Mouse (Mus musculus) CD4-positive helper T cell, adult 2 months (primary cell): ENCODE measurements around the gene Oxa1l.

Source experiments
- DNase-seq: peaks from one replicate; pipeline ENCODE4 v3.0.0-alpha.2; 2012; ENCODE audit warnings: low read depth, missing footprints, low spot score

The Oxa1l gene

DNA sequence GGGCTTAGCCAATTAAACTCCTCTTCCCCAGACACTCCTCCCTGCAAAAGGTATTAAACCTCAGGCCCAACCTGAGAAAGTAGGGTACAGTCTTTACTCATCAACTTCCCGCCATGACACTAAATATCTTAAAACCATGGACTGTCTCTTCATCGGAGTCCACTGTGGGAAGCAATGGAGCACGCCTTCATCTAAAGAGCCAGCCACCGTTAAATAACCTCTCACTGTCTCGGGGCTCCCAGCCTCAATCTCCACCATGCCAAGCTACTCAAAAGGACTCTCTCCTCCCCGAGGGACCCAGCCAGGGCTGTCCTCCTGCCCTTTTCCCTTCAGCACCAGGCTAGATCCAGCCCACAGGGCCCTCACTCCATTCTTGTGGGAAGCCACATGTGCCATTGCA, 10.0 kb downstream of the Oxa1l start:
- no peak for DNase-seq

- DNase-seq: no peak
Observed at GRCm38 (mm10) chr14:54371460-54371859, 10.8 kb downstream of the Oxa1l start.

GRCm38 (mm10) chr14:54372923-54373322, 12.3 kb downstream of the Oxa1l start:
- DNase-seq: no peak

DNA sequence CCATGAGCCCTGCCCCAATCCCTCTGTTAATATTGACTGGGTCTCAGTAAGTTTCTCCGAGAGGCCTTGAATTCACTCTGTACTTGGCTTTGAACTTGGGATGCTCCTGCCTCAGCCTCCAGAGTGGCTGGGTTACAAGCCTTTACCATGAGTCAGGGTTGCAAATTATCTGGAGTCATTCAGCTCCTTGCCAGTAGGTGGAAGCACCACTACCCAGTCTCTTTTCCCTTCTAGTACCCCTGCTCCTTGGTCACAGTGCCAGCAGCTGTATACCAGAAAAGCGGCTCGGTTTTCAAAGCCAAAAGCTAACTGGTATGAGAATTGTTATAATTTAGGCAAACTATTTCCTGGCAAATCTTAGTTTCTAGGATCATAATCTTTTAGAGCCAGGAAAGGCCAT, 15.3 kb downstream of the Oxa1l start:
- DNase-seq: peak; percentile 41

- DNase-seq: no peak
Observed at GRCm38 (mm10) chr14:54377166-54377565, 16.5 kb downstream of the Oxa1l start.

- no peak for DNase-seq
Observed at GRCm38 (mm10) chr14:54379571-54379970, 18.9 kb downstream of the Oxa1l start.

- DNase-seq: no peak
Observed at GRCm38 (mm10) chr14:54380616-54381015, 20.0 kb downstream of the Oxa1l start.

DNA sequence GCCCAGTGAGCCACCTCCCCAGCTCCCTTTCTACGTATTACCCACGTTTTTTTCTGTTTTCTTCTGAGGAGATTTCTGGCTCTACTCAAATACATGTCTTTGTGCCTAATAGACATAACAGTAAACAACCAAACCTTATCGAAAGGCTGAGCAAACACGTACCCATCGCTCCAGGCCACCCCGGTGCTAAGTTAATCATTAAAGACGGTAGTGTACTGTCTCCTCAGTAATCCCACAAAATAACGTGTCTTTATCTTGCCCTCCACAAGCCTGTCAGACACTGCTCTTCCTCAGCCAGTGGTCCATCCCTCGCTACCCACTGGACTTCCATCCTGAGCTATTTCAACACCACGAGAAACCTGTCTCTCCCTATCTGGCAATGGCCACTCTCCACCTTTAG, 21.2 kb downstream of the Oxa1l start:
- DNase-seq: no peak

GRCm38 (mm10) chr14:54382641-54383040, 22.0 kb downstream of the Oxa1l start:
- no peak for DNase-seq

- DNase-seq: no peak
Observed at GRCm38 (mm10) chr14:54383355-54383771, 22.7 kb downstream of the Oxa1l start.

GRCm38 (mm10) chr14:54384396-54384795, 23.8 kb downstream of the Oxa1l start:
- DNase-seq: no peak

- DNase-seq: no peak
Observed at GRCm38 (mm10) chr14:54385968-54386618, 25.5 kb downstream of the Oxa1l start.

DNA sequence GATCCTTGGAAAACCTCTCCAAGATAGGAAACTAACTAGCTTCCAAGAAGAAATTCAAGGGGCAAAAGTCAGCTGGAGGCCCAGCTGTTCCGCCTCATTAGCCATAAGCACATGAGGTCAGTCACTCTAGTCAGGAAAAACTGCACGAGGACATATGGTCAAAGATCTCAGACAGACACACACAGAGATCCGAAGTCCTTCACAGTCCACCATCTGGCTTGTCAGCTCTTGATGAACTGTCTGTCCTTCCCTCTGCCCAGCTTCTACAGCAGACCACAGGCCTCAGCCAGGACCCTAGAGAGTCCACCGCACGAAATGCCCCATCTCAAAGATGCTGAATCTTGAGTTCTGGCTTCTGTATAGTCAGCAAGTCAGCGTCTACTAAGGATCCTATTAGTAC, 26.9 kb downstream of the Oxa1l start:
- no peak for DNase-seq

DNA sequence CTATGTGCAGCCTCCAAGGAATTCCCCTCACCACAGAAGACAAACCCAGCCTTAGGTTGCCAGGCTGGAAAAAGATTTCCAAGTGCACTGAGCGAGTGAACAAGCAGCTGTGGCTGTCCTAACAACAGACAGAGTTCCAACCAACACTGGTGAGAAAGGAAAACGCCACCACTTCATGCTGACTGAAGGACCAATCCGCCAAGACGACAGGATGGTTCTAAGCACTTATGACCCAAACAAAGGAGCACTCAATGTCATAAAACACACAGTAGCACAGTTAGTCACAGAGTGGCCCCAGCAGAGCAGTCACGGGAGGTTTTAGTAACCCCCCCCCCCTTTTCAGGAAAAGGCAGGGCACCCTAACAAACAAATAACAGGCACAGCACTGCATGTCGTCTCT, 30.2 kb downstream of the Oxa1l start:
- no peak for DNase-seq

GRCm38 (mm10) chr14:54393794-54394193, 33.2 kb downstream of the Oxa1l start:
- no peak for DNase-seq

DNA sequence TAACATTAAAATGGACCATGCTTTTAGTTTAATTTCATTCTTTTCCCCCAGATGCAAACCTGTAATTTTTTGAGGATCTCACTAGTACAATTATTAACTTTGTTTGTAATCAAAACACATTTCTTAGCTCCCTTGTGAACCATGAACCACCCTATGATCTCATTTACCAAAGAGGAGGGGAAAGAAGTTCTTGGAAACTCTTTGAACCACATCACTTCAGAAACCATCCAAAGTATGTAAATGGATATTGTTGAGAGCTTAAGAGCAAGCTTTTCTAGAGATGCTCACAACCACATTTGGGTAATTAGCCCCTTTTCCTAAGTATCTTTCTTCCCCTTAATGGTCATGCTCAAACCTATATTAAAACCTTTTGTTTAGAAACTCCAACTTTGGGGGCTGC, 33.7 kb downstream of the Oxa1l start:
- no peak for DNase-seq

- no peak for DNase-seq
Observed at GRCm38 (mm10) chr14:54396685-54397084, 36.1 kb downstream of the Oxa1l start.

DNA sequence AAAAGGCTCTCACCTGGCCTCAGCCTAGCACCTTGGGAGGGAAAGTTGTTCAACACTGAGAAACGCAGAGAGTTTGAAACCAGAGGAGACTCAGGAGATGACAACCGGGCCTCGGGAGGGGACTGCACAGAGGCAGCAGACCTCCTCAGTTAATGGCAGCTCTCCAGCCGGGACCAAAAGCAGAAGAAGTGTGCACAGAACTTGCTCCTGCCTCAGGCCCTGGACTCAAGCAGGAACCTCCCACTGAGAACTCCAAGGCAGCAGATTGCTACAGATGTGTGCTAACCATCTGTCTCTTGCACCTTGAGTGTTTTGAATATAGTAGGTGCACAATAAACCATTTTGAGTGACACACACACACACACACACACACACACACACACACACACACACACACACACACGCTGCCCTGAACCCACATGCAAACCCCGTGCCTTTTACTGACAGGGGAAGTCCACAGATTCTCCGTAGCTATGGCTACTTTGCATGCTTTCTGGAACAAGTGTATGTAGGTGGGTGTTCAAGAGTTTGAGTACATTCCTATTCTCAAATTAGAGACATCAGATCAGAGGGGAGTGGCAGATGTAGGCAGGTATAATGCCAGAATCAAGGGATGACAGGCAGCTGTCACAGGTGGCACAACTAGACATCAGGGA, 37.4 kb downstream of the Oxa1l start:
- peak; percentile 49 for DNase-seq

- peak; percentile 22 for DNase-seq
Observed at GRCm38 (mm10) chr14:54398528-54398916, 37.9 kb downstream of the Oxa1l start.

GRCm38 (mm10) chr14:54398921-54399382, 38.3 kb downstream of the Oxa1l start:
- peak; percentile 33 for DNase-seq

DNA sequence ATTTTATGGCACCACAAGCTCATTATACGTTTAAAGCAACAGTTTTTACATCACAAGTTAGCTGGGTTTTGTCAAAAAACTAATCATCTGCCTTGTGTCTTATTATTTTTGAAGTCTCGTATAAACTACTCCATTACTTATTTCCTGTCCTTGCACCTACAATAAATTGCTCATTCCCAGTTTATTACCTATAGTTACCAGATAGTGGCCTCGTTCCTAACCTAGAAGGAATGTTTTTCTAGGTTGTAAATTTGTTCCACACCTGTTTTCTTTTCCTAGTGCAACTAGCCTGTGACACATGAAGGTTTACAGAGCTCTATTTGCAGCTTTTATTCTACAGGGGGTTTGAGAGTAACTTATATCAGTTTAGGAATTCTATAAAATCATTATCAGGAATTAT, 41.1 kb downstream of the Oxa1l start:
- no peak for DNase-seq

DNA sequence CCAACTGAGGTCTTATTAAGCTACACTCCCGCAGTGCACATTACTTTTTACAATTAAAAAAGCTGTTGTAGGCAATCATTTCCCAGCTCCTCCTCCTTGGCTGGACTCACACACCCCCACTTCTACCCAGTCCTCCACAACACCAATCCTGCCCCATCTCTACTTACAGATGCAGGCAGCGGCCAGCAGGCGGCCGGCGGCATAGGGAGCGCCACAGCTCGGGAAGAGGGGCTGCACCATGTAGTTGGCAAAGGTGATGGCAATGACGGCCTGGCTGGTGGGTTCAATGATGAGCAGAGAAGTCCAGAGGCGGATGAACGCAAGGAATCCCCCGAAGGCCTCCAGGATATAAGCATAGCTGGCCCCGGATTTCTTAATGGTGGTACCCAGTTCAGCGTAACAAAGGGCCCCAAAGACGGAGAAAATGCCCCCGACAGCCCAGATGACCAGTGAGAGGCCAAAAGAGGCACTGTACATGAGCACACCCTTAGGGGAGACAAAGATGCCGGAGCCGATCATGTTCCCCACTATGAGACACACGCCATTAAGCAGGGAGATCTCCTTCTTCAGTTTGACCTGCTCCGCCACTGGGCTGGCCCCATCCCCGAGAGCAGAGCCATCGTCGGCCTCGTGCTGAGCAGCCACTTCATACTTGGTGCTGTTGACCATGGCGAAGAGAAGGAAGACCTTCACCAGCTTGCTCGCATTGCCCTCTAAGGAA, 47.9 kb downstream of the Oxa1l start:
- no peak for DNase-seq
